Mouse (Mus musculus) ES-E14 (cell line): ENCODE measurements around the gene Ndufb8. TPM values are rescaled to one million over a fixed set of nuclear protein-coding genes. Genes with fewer than 3 reads are reported as not detected.

ENCODE experiments used
- DNase-seq: peaks from one replicate; pipeline ENCODE4 v3.0.0-alpha.2; 2013; ENCODE audit warnings: low read depth, low spot score
- H3K27ac ChIP-seq: 2 replicates; pipeline ENCODE4 v1.5.1; 2012; ENCODE audit warnings: low read depth, mild to moderate bottlenecking, low read length, moderate library complexity, mixed read lengths; ENCODE audit not compliant: poor library complexity, insufficient read depth, severe bottlenecking
- H3K36me3 ChIP-seq: 2 replicates; pipeline ENCODE4 v1.6.1; 2012; ENCODE audit warnings: mild to moderate bottlenecking, low read length, moderate library complexity, mixed read lengths; ENCODE audit not compliant: control insufficient read depth, poor library complexity, insufficient read depth, severe bottlenecking
- H3K4me1 ChIP-seq, 2 experiments: fragments of 150-350 bp in 1 of 2; sonication (generic) in 1 of 2; 2 replicates each; pipeline ENCODE4 v1.6.1; 2012; ENCODE audit warnings: low read length in 2 of 2, mild to moderate bottlenecking in 1 of 2, mixed read lengths in 1 of 2; ENCODE audit not compliant: control insufficient read depth in 2 of 2, insufficient read depth in 2 of 2, poor library complexity in 1 of 2
- H3K4me3 ChIP-seq, 2 experiments: fragments of 150-350 bp in 1 of 2; sonication (generic) in 1 of 2; 2 replicates each; pipeline ENCODE4 v1.5.1; 2012; ENCODE audit warnings: low read length in 2 of 2, low read depth in 1 of 2, mild to moderate bottlenecking in 1 of 2, mixed read lengths in 1 of 2; ENCODE audit not compliant: insufficient read depth in 1 of 2, poor library complexity in 1 of 2, severe bottlenecking in 1 of 2
- H3K9ac ChIP-seq: 2 replicates; pipeline ENCODE4 v1.6.1; 2012; ENCODE audit warnings: low read depth, mild to moderate bottlenecking, low read length, mixed read lengths; ENCODE audit not compliant: poor library complexity, insufficient read depth, severe bottlenecking
- H3K9me3 ChIP-seq: fragments of 150-350 bp; sonication (generic); 2 replicates; pipeline ENCODE4 v1.6.1; 2012; ENCODE audit warnings: low read depth, mild to moderate bottlenecking, low read length; ENCODE audit not compliant: control insufficient read depth, insufficient read depth
- CHD2 ChIP-seq: IDR thresholded peaks from 2 replicates; pipeline ENCODE4 v1.6.1; 2014; ENCODE audit warnings: mild to moderate bottlenecking, low read depth, low read length, inconsistent platforms
- HCFC1 ChIP-seq: IDR thresholded peaks from 2 replicates; pipeline ENCODE4 v1.6.1; 2012; ENCODE audit warnings: low read length, inconsistent platforms, borderline replicate concordance; ENCODE audit not compliant: insufficient read depth
- MAFK ChIP-seq: IDR thresholded peaks from 2 replicates; pipeline ENCODE4 v1.6.1; 2014; ENCODE audit warnings: mild to moderate bottlenecking, low read depth, low read length, inconsistent platforms; ENCODE audit not compliant: insufficient read depth
- ZC3H11A ChIP-seq: IDR thresholded peaks from 2 replicates; pipeline ENCODE4 v1.6.1; 2012; ENCODE audit warnings: low read depth, mild to moderate bottlenecking, inconsistent platforms, low read length, borderline replicate concordance
- ZNF384 ChIP-seq: IDR thresholded peaks from 2 replicates; pipeline ENCODE4 v1.6.1; 2012; ENCODE audit warnings: low read depth, low read length, inconsistent platforms
- in situ Hi-C, 2 experiments: fragments of 600-800 bp; cut with MboI; formaldehyde crosslinking; loops; one replicate each; pipeline ENCODE4 v1.15.1; 2025; ENCODE audit warnings: low sequenced_read_pairs in 2 of 2, inconsistent platforms in 1 of 2; ENCODE audit not compliant: unreplicated experiment in 2 of 2
- total RNA-seq: library from RNA; depleted of rRNA; stranded (reverse); fragments of 300-350 nt; gene quantifications from 2 replicates; pipeline ENCODE4 v1.2.3, GENCODE M21; 2012

Gene Ndufb8
- total RNA-seq, 1 experiment, result 431 TPM

GRCm38 (mm10) chr19:44578038-44578437 lies 22.8 kb upstream of the Ndufb8 start:
- H3K27ac ChIP-seq, result no peak overlapping the region
- in situ Hi-C loops, result loop anchor here in 1 of 2 experiments (25.0 kb wide), 1 partner anchor 159 kb away; no protein-coding TSS in a partner anchor
- H3K4me3 ChIP-seq, result no peak overlapping the region
- H3K9me3 ChIP-seq, result no peaks in the 10 kb centered on the region
- DNase-seq, result no peak
- H3K9ac ChIP-seq, result no peak overlapping the region
- H3K36me3 ChIP-seq, result peaks cover 8% of the 10 kb centered on the region; the same call in 1 of the 2 replicates
- H3K4me1 ChIP-seq, result no peaks in the 10 kb centered on the region
- TF ChIP-seq ZNF384, result no peak
- no peak for TF ChIP-seq ZC3H11A
- TF ChIP-seq MAFK, result no peak
- no peak for TF ChIP-seq HCFC1
- TF ChIP-seq CHD2, result no peak

GRCm38 (mm10) chr19:44576275-44576674 lies 21.0 kb upstream of the Ndufb8 start:
- DNase-seq, result no peak
- Histone ChIP-seq H3K4me3 (no peak overlapping the region), H3K27ac (no peak overlapping the region), H3K36me3 (peaks cover 21% of the 10 kb centered on the region), H3K9ac (no peak overlapping the region), H3K4me1 (no peaks in the 10 kb centered on the region), H3K9me3 (no peaks in the 10 kb centered on the region)
- TF ChIP-seq HCFC1, result no peak
- TF ChIP-seq CHD2, result no peak
- no peak for TF ChIP-seq ZNF384
- TF ChIP-seq ZC3H11A, result no peak
- no peak for TF ChIP-seq MAFK
- in situ Hi-C loops, result loop anchor here in 1 of 2 experiments (25.0 kb wide), 1 partner anchor 161 kb away; no protein-coding TSS in a partner anchor

- in situ Hi-C loops, result no loop called here
- TF ChIP-seq ZNF384, result no peak
- no peak for TF ChIP-seq HCFC1
- no peak for TF ChIP-seq MAFK
- no peak for TF ChIP-seq ZC3H11A
- Histone ChIP-seq H3K4me3 (no peak overlapping the region), H3K36me3 (peaks cover 47% of the 10 kb centered on the region), H3K9me3 (no peaks in the 10 kb centered on the region), H3K9ac (no peak overlapping the region), H3K4me1 (peaks cover 0 to 2% of the 10 kb centered on the region in 2 experiments; a peak in 1 of 4 replicates), H3K27ac (no peak overlapping the region)
- DNase-seq, result no peak
Measured at GRCm38 (mm10) chr19:44567763-44568162, 12.5 kb upstream of the Ndufb8 start.

GRCm38 (mm10) chr19:44564006-44564405 lies 8.8 kb upstream of the Ndufb8 start:
- Histone ChIP-seq H3K36me3 (peaks cover 25% of the 10 kb centered on the region), H3K27ac (no peak overlapping the region), H3K4me1 (peaks cover 0 to 2% of the 10 kb centered on the region in 2 experiments; a peak in 1 of 4 replicates), H3K9ac (no peak overlapping the region), H3K4me3 (no peak overlapping the region), H3K9me3 (no peaks in the 10 kb centered on the region)
- in situ Hi-C loops, result no loop called here
- no peak for DNase-seq
- TF ChIP-seq ZNF384 (no peak), ZC3H11A (no peak), CHD2 (no peak), MAFK (no peak)

GRCm38 (mm10) chr19:44562652-44563206 lies 7.5 kb upstream of the Ndufb8 start, which contains the start of gene Hif1an:
Gene Hif1an, plus strand, starts transcription at chr19:44562850.
- Histone ChIP-seq H3K9me3 (no peaks in the 10 kb centered on the region), H3K4me1 (peaks cover 0 to 2% of the 10 kb centered on the region in 2 experiments; a peak in 1 of 4 replicates), H3K9ac (peak within 1 kb of the TSS; percentile 95), H3K36me3 (peaks cover 16% of the 10 kb centered on the region), H3K4me3 (peak within 1 kb of the TSS; percentile 91 to 96), H3K27ac (no peak within 1 kb of the TSS)
- TF ChIP-seq ZNF384, result no peak
- TF ChIP-seq HCFC1, result peak; percentile 75
- in situ Hi-C loops, result no loop called here
- DNase-seq, result peak; percentile 96
